Mouse (Mus musculus): ENCODE data around the gene Sncb. TPM values are rescaled to one million over a fixed set of nuclear protein-coding genes. Genes with fewer than 3 reads are reported as not detected.

Sncb gene
- not detected for total RNA-seq (2021)

DNA sequence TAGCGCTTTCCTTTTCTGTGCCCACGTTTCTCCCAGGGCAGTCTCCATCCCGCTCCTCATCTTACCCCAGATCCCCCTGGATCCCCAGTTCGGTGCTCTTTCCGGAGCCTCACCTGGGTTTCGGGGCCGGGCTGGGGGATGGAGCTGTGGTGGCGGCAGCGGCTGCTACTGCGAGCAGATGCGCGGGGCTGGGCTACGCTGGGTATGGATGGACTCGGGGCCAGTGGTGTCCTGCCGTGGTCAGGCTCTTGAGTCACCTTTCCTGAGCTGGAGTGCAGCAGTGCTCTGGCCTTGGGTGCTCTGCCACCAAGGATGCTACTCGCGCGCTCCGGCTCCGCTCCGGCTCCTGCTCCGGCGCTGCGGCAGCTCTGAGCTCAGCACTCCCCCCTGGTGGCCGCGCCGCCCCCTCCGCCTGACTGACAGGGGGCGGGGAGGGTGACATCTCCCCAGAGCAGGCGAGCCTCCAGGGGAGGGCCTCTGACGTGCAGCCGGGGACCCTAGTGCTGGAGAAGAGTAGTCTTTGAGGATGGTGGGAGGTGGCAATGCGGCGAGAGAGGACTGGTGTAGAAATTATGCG lies at the start of gene Sncb:
Gene Sncb, minus strand, starts transcription at position 404 of the 577 bp plus-strand sequence.
- no peak for DNase-seq (ENCODE audit: low spot score)
- intact Hi-C loops (cut with DNase I) = no loop called here

DNA sequence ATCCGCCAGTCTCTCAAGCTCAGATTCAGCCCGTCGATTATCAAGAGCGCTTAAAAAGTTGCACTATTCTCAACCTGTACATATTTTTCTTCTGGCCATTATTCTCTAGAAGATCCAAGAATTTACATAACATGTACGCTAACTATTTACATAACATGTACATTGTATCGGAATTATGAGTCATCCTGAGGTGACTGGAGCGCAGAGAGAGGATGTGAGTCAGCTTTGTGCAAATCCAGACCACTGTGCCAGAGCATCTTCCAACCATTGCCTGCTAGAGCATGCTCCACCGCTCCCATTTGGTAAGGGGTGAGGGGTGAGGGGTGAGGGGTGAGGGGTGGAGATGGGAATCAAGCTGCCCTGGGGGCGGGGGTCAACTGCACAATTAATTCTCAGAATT lies 47.0 kb upstream of the Sncb start:
- DNase-seq (ENCODE audit: low spot score) = no peak
- intact Hi-C loops (cut with DNase I) = no loop called here

- intact Hi-C loops (cut with DNase I) = no loop called here
- DNase-seq (ENCODE audit: low spot score) = no peak
These were observed 45.1 kb upstream of the Sncb start for GRCm38 (mm10) chr13:54811476-54811875.

GRCm38 (mm10) chr13:54808067-54808466 lies 41.7 kb upstream of the Sncb start:
- intact Hi-C loops (cut with DNase I) = no loop called here
- DNase-seq (ENCODE audit: low spot score) = no peak

DNA sequence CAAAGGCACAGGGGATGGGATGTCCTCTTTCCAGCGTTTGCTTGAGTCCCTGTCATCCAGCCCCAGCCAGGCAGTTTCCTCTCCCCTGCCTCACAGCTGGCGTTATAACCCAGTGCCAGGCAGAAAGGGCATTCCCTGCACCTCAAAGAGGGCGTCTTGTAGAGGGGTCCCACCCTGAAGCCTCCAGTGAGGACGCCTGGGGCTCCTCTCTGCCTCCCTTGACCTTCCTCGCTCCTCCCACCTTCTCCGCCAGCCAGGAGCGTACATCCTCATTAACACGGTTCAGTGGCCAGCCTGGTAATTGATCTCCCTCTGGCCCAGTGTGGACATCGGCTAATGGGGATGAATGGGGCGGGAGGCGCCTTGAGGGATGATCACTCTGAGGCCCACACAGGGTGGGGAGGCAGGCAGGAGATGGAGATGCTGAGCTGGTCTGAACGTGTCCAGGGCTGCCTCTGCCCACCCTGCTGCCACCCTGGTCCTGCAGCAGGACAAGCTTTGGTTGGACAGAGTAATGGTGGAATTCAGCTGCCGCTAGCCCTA lies 40.1 kb upstream of the Sncb start:
- no peak for DNase-seq (ENCODE audit: low spot score)
- intact Hi-C loops (cut with DNase I) = no loop called here

GRCm38 (mm10) chr13:54805134-54805838 lies 38.9 kb upstream of the Sncb start:
- DNase-seq (ENCODE audit: low spot score) = no peak
- intact Hi-C loops (cut with DNase I) = no loop called here

DNA sequence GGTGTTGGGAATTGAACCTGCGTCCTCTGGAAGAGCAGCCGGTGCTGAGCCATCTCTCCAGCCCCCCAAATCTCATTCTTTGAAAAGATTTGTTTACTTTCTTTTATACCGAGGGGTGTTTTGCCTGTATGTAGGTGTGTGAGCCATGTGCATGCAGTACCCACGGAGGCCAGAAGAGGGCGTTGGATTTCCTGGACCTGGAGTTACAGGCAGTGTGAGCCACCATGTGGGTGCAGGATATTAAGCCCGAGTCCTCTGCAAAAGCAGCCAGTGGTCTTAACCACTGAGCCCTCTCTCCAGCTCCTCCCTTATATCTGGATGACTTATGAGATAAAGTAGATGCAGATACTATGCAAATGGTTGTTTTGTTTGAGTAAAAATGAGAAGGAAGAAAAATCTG lies 36.6 kb upstream of the Sncb start:
- intact Hi-C loops (cut with DNase I) = no loop called here
- no peak for DNase-seq (ENCODE audit: low spot score)

- intact Hi-C loops (cut with DNase I) = loop anchor here (2.0 kb wide), 1 partner anchor 379 kb away; no protein-coding TSS in a partner anchor
- DNase-seq (ENCODE audit: low spot score) = no peak
These were observed 33.8 kb upstream of the Sncb start for GRCm38 (mm10) chr13:54800206-54800605.

DNA sequence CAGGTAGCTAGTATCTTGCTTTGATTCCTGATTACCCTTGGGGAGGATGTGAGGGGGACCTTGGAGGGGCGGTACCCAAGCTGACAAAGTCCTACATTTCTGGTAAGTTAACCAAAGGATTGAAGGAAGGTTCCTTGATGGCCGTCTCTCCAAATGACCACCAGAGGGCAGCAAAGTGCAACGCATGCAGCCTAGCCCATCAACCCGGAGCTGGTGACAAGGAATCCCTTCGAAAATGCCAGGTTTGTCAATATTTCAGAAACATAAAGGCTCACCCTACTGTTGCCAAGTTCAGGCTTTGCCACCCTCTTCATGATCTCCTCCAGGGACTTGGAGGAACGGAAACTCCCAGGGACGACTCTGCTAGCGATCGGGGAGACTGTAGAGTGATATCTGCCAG lies 33.3 kb upstream of the Sncb start:
- intact Hi-C loops (cut with DNase I) = loop anchor here (1.0 to 2.0 kb wide), 2 partner anchors 272 to 379 kb away; no protein-coding TSS in a partner anchor
- DNase-seq (ENCODE audit: low spot score) = peak; percentile 34

DNA sequence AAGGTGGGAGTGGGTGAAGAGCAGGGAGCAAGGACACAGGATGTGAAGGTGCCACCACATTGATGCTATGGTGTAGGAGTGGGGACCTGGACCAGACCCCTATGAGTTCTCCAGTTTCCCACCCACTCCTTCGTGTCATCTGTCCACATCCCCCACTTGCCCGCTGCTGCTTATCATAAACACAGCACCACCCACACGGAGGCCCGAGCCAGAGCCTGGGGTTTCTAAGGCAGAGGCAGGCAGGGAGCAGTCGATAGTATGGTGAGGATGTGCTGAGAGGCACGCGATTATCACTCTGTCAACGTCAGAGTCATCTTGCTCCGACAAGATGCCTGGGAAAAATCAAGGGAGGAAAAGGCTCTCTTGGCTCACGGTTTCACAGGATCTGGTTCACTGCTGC lies 32.3 kb upstream of the Sncb start:
- DNase-seq (ENCODE audit: low spot score) = no peak
- intact Hi-C loops (cut with DNase I) = loop anchor here (1.0 kb wide), 1 partner anchor 273 kb away; no protein-coding TSS in a partner anchor

DNA sequence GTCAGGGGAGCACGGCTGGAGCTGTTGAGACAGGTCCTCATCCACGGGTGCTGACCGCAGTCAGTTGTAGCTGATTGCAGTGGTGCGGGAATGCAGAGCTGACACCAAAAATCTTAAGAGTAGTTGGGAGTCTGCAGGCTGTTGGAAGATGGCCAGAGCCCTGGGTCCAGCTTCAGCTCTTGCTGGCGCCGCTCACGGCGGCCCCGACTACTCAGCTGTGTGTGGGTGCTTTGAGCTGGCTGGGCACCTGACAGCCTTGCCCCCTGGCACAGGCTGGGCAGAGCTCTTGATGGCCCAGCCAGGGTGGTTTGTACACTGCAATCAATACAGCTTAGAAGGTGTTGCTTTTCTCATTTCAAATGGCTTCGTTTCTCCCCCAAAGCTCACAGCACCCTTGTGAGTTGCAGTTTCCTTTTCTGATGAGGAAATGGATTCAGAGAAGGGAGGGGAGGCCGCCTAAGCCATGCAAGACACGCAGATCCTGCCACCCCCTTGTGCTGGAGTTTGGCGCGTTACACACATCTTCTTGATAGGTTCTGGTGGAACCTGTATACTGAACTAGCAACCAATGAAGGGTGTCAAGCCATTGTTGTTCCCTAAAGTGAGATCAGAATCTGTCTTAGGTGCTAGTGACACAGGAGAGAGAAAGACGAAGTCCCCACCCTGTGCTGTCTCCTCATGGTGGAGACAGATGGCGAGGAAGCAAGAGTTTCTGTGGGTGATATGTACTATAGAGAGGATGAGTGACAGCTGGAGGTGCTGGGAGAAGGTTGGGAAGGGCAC lies 31.7 kb upstream of the Sncb start:
- intact Hi-C loops (cut with DNase I) = no loop called here

GRCm38 (mm10) chr13:54797356-54797755 lies 31.0 kb upstream of the Sncb start:
- no peak for DNase-seq (ENCODE audit: low spot score)
- intact Hi-C loops (cut with DNase I) = no loop called here

More for the DNA sequence above, 31.7 kb upstream of the Sncb start:
- no peak for DNase-seq (ENCODE audit: low spot score)

- DNase-seq (ENCODE audit: low spot score) = no peak
- intact Hi-C loops (cut with DNase I) = no loop called here
These were observed 28.4 kb upstream of the Sncb start for GRCm38 (mm10) chr13:54794843-54795242.

DNA sequence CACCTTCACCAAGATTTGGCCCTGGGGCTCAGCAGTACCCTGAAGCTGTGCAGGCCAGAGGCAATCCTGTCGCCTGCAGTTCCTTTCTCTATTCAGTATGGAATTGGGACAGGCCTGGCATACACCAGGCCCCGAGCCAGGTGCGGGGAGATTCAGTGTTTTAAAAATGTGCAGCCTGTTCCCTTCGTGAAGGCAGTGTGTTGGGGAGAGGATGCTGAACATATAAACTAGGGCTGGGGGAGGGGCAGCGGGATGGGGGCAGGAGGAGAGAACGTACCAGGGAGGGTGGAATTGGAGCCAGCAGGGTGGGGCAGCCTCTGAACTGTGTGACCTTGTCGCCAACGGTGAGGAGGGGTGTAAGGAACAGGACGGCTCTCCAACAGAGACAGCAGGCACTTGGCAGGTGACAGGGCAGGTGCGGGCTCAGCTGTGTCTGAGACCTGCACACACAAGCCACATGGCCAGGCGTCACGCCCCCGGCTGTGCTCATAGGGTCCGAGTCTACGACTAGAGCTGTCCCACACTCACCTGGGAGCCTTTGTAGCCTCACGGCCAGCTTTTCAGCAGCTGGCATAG lies 27.7 kb upstream of the Sncb start:
- no peak for DNase-seq (ENCODE audit: low spot score)
- intact Hi-C loops (cut with DNase I) = no loop called here

DNA sequence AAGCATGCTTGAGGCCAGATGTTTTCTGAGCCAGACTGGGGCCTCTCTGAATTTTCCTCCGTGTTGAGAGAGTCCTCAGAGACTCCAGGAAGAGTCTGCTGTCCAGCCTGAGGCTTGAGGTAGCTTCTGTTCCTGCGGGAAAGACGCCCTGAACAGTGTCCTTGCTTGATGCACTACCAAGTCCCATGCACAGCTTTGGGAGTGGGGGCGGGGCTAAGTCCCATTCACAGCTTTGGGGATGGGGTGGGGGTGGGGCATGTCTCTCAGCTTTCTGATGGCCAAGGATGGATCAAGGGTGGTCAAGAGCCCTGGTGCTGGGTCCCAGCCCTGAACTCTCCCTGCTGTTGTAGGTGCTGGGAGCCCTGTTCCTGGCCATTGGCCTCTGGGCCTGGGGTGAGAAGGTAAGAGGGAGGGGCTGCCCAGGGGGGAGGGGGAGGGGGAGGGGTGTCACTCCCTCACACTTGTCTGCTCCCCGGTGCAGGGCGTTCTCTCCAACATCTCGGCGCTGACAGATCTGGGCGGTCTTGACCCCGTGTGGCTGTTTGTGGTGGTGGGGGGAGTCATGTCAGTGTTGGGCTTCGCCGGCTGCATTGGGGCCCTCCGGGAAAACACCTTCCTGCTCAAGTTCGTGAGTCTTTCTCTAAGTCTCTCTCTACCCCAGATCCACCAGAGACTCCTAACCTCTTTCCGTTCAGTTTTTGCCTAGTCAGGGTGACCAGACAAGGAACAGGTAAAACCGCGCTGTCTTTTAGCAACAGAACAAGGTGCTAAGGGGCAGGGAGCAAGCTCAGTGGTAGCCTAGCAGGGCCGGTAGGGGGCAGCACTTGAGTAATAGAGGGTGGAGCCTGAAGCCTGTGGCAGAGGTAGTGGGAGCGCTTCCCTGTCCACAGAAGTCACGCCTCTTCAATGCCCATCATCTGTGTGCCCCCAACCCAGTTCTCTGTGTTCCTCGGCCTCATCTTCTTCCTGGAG lies 26.1 kb upstream of the Sncb start:
- no peak for DNase-seq (ENCODE audit: low spot score)
- intact Hi-C loops (cut with DNase I) = no loop called here

GRCm38 (mm10) chr13:54789561-54790397 lies 23.4 kb upstream of the Sncb start:
- DNase-seq (ENCODE audit: low spot score) = peak; percentile 29
- intact Hi-C loops (cut with DNase I) = no loop called here

DNA sequence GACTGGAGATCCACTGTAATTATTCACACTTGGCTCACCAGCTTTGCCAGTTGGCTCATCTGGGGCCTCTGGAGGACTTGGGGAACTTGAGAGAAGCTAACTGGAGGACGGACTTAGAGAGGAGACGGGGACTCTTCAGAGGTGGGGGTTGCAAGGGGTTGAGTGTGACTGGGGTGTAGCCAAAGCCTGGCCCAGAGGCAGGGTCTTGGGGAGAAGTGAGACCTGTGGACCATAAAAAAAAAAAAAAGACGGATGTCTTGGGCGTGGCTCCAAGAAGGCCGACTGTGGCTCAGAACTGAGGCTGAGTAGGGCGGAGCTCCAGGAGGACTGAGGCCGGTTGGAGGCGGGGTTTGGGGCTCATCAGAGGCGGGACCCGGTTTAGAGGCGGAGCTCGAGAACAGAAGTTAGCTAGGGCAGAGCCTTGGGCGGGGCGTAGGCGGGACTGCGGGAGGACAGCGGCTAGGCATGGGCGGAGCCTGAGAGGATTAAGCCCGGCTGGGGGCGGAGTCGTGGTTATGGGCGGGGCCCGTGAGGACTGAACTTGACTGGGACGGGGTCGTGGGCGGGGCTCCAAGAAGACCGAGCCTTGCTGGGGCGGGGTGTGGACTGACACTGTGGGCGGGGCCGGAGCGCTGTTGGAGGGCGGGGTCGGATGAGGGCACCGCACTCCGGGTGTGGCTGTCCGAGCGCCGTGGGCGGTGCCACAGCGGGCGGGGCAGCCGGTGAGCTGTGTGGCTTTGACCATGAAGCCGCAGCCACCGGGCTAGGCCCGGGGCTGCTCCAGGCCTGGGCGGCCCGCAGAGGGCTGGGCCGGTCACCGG lies 22.6 kb upstream of the Sncb start, which contains the start of gene Tspan17:
Gene Tspan17, plus strand, starts transcription at position 638 of the 821 bp plus-strand sequence.
- intact Hi-C loops (cut with DNase I) = no loop called here
- peak; percentile 94 for DNase-seq (ENCODE audit: low spot score)

Measured in heart, postnatal 25 days (tissue).